Mouse (Mus musculus) C2C12 (cell line): ENCODE results near the gene Il10.

Experiments used
- CEBPB ChIP-seq: IDR thresholded peaks from one replicate; pipeline ENCODE4 v1.6.1; 2011; ENCODE audit warnings: low read depth, mild to moderate bottlenecking, control low read depth, moderate library complexity
- CTCF ChIP-seq: IDR thresholded peaks from one replicate; pipeline ENCODE4 v1.5.1; 2011; ENCODE audit not compliant: control insufficient read depth, insufficient read depth, insufficient read length
- FOSL1 ChIP-seq: IDR thresholded peaks from one replicate; pipeline ENCODE4 v1.8.0; 2011; ENCODE audit warnings: mild to moderate bottlenecking, low read length; ENCODE audit not compliant: poor library complexity, insufficient read depth, severe bottlenecking
- MAX ChIP-seq: IDR thresholded peaks from one replicate; pipeline ENCODE4 v1.6.1; 2011; ENCODE audit warnings: mild to moderate bottlenecking, control low read depth
- MYOG ChIP-seq: IDR thresholded peaks from one replicate; pipeline ENCODE4 v1.6.1; 2011; ENCODE audit not compliant: control insufficient read depth, insufficient read length; ENCODE audit errors: extremely low read depth
- USF1 ChIP-seq: IDR thresholded peaks from one replicate; pipeline ENCODE4 v1.6.1; 2011; ENCODE audit warnings: low read depth, mild to moderate bottlenecking, control low read depth, moderate library complexity

GRCm38 (mm10) chr1:131048946-131049345 is 29.3 kb downstream of the Il10 start:
- TF ChIP-seq CTCF (no peak), FOSL1 (no peak), USF1 (no peak), MYOG (no peak), CEBPB (no peak), MAX (no peak)
